Mouse (Mus musculus) liver, embryonic 14.5 days (tissue): Measurements from ENCODE around the gene Vezf1. TPM values are rescaled to one million over a fixed set of nuclear protein-coding genes. Genes with fewer than 3 reads are reported as not detected.

ENCODE experiments used
- ATAC-seq: fragments of 200-750 bp; cut with Nextera tagmentation; 2 replicates; pipeline ENCODE4 v1.8.0; 2017; ENCODE audit warnings: moderate number of reproducible peaks, mild to moderate bottlenecking, moderate library complexity; ENCODE audit not compliant: insufficient read depth
- DNase-seq, 3 experiments: peaks; one replicate each; pipeline ENCODE4 v3.0.0-alpha.2; 2012 to 2013; ENCODE audit warnings: low read depth in 3 of 3, low spot score in 3 of 3
- H3K27ac ChIP-seq: fragments of 300-500 bp; sonication (generic); 2 replicates; pipeline ENCODE4 v1.5.1; 2014; ENCODE audit warnings: moderate library complexity, mild to moderate bottlenecking, control low read depth, inconsistent platforms
- H3K27me3 ChIP-seq: fragments of 300-500 bp; sonication (generic); 2 replicates; pipeline ENCODE4 v1.6.1; 2014; ENCODE audit warnings: mild to moderate bottlenecking, low read length, moderate library complexity; ENCODE audit not compliant: control insufficient read depth, insufficient read depth
- H3K36me3 ChIP-seq: fragments of 300-500 bp; sonication (generic); replicated peaks from 2 replicates; pipeline ENCODE4 v1.6.1; 2014; ENCODE audit warnings: low read depth; ENCODE audit not compliant: control insufficient read depth, insufficient read depth
- H3K4me1 ChIP-seq, 2 experiments: fragments of 200-500 bp in 1 of 2; fragments of 300-500 bp in 1 of 2; sonication (generic) in 1 of 2; replicated peaks; 2 replicates each; pipeline ENCODE4 v1.6.1; 2012 to 2014; ENCODE audit warnings: antibody characterized with exemption in 1 of 2, inconsistent platforms in 1 of 2, low read length in 1 of 2; ENCODE audit not compliant: control insufficient read depth in 2 of 2, insufficient read depth in 2 of 2
- H3K4me2 ChIP-seq: fragments of 300-500 bp; sonication (generic); 2 replicates; pipeline ENCODE4 v1.6.1; 2014; ENCODE audit warnings: low read depth, mild to moderate bottlenecking, control low read depth, moderate library complexity
- H3K4me3 ChIP-seq, 2 experiments: fragments of 200-500 bp in 1 of 2; fragments of 300-500 bp in 1 of 2; sonication (generic) in 1 of 2; 2 replicates each; pipeline ENCODE4 v1.5.1; 2012 to 2014; ENCODE audit warnings: low read depth in 2 of 2, low read length in 2 of 2, mild to moderate bottlenecking in 2 of 2, control low read depth in 1 of 2, inconsistent platforms in 1 of 2, moderate library complexity in 1 of 2; ENCODE audit not compliant: insufficient read depth in 1 of 2
- H3K9ac ChIP-seq: fragments of 300-500 bp; sonication (generic); replicated peaks from 2 replicates; pipeline ENCODE4 v1.6.1; 2014; ENCODE audit warnings: mild to moderate bottlenecking, control low read depth, moderate library complexity
- H3K9me3 ChIP-seq: fragments of 300-500 bp; sonication (generic); 2 replicates; pipeline ENCODE4 v1.6.1; 2016; ENCODE audit warnings: low read length, mixed read lengths; ENCODE audit not compliant: control insufficient read depth
- CTCF ChIP-seq: IDR thresholded peaks from 2 replicates; pipeline ENCODE4 v1.5.1; 2016; ENCODE audit warnings: antibody characterized with exemption, low read depth, control low read depth
- EP300 ChIP-seq: IDR thresholded peaks from 2 replicates; pipeline ENCODE4 v1.6.1; 2016; ENCODE audit warnings: antibody characterized with exemption, low read depth
- WGBS: fragments of 180-500 bp; shearing (Covaris S2); extraction: QIAGEN DNeasy Blood & Tissue Kit; methylation state at CpG from one replicate; pipeline ENCODE4 v1.1.7; 2014; ENCODE audit not compliant: insufficient replicate concordance; 5-methylcytosine and 5-hydroxymethylcytosine counted together
- polyA plus RNA-seq, 2 experiments: library from polyadenylated mRNA; depleted of rRNA in 1 of 2; stranded (reverse) in 1 of 2; unstranded in 1 of 2; fragments of >200 nt; fragmentation: Nextera tagmentation in 1 of 2; extraction: Ambion mirVana in 1 of 2; gene quantifications; 2 replicates each; pipeline versions ENCODE4 v1.2.1 to v1.2.3; 2012 to 2014

The Vezf1 gene
- polyA plus RNA-seq, 2 experiments, result 5.7 to 7.5 TPM

- TF ChIP-seq EP300 (no peak), CTCF (no peak)
- 65% methylated on average over 19 of the region's 19 CpGs for WGBS
- ATAC-seq (no peak), DNase-seq (no peak)
- Histone ChIP-seq H3K4me1 (peaks cover 0 to 5% of the 10 kb centered on the region in 2 experiments; a peak in 2 of 4 replicates), H3K9ac (no peak overlapping the region), H3K9me3 (no peaks in the 10 kb centered on the region), H3K4me2 (no peak overlapping the region), H3K27me3 (peaks cover 26% of the 10 kb centered on the region), H3K36me3 (no peaks in the 10 kb centered on the region), H3K27ac (no peak overlapping the region), H3K4me3 (no peak overlapping the region)
These were observed 35.3 kb downstream of the Vezf1 start for GRCm38 (mm10) chr11:88103214-88103941.

GRCm38 (mm10) chr11:88105494-88106291, 37.6 kb downstream of the Vezf1 start:
- no peaks in the 10 kb centered on the region for H3K9me3 ChIP-seq
- TF ChIP-seq CTCF (no peak), EP300 (no peak)
- no peaks in the 10 kb centered on the region for H3K36me3 ChIP-seq
- H3K27ac ChIP-seq, result no peak overlapping the region
- no peak overlapping the region for H3K4me3 ChIP-seq
- H3K4me1 ChIP-seq, result 0 out of 4 replicates have a peak, but pooled peaks cover 0 to 1% of the 10 kb centered on the region in 2 experiments
- WGBS, result 46% methylated on average over 6 of the region's 6 CpGs
- H3K4me2 ChIP-seq, result no peak overlapping the region
- peaks cover 3% of the 10 kb centered on the region for H3K27me3 ChIP-seq
- DNase-seq, result no peak
- H3K9ac ChIP-seq, result no peak overlapping the region
- ATAC-seq, result no peak

GRCm38 (mm10) chr11:88106292-88106554, 38.1 kb downstream of the Vezf1 start:
- Histone ChIP-seq H3K36me3 (no peaks in the 10 kb centered on the region), H3K4me3 (no peak overlapping the region), H3K4me2 (no peak overlapping the region), H3K9ac (no peak overlapping the region), H3K27me3 (no peaks in the 10 kb centered on the region), H3K4me1 (0 out of 4 replicates have a peak, but pooled peaks cover 0 to 1% of the 10 kb centered on the region in 2 experiments), H3K9me3 (no peaks in the 10 kb centered on the region), H3K27ac (no peak overlapping the region)
- no peak for TF ChIP-seq EP300
- no peak for TF ChIP-seq CTCF
- DNase-seq (no peak), ATAC-seq (no peak)
- WGBS, result 62% methylated on average over 8 of the region's 8 CpGs

GRCm38 (mm10) chr11:88107365-88107764, 39.3 kb downstream of the Vezf1 start:
- Histone ChIP-seq H3K4me2 (no peak overlapping the region), H3K4me3 (no peak overlapping the region), H3K36me3 (no peaks in the 10 kb centered on the region), H3K27me3 (no peaks in the 10 kb centered on the region), H3K9ac (no peak overlapping the region), H3K9me3 (no peaks in the 10 kb centered on the region), H3K27ac (no peak overlapping the region), H3K4me1 (0 out of 4 replicates have a peak, but pooled peaks cover 0 to 1% of the 10 kb centered on the region in 2 experiments)
- no peak for TF ChIP-seq EP300
- no peak for TF ChIP-seq CTCF
- WGBS, result 12% methylated on average over 4 of the region's 4 CpGs
- ATAC-seq (no peak), DNase-seq (no peak)

- H3K4me1 ChIP-seq, result peaks cover 0 to 4% of the 10 kb centered on the region in 2 experiments; a peak in 2 of 4 replicates
- TF ChIP-seq EP300 (no peak), CTCF (no peak)
- no peak for ATAC-seq
- H3K9me3 ChIP-seq, result no peaks in the 10 kb centered on the region
- H3K27me3 ChIP-seq, result no peaks in the 10 kb centered on the region
- no peak for DNase-seq
- no peak overlapping the region for H3K27ac ChIP-seq
- no peaks in the 10 kb centered on the region for H3K36me3 ChIP-seq
- H3K4me2 ChIP-seq, result no peak overlapping the region
- WGBS, result 56% methylated on average over 9 of the region's 9 CpGs
- no peak overlapping the region for H3K9ac ChIP-seq
- no peak overlapping the region for H3K4me3 ChIP-seq
These were observed 42.0 kb downstream of the Vezf1 start for GRCm38 (mm10) chr11:88110031-88110594.
